Mouse (Mus musculus): ENCODE measurements around the gene Tmem109. TPM values are rescaled to one million over a fixed set of nuclear protein-coding genes. Genes with fewer than 3 reads are reported as not detected.

The Tmem109 gene
- polyA plus RNA-seq, 1 experiment, result 40.3 TPM

- TF ChIP-seq POLR2A (IDR thresholded peaks at IDR 0.05; ENCODE audit: control insufficient read depth, low read depth, low read length) (no peak), CTCF (IDR thresholded peaks at IDR 0.05; ENCODE audit: control insufficient read depth, insufficient read depth, insufficient replicate concordance, low read depth, low read length) (no peak)
- Histone ChIP-seq H3K27me3 (ENCODE audit: control insufficient read depth, insufficient read depth, low read length) (no peaks in the 10 kb centered on the region), H3K36me3 (ENCODE audit: control insufficient read depth, insufficient read depth, low read length) (no peaks in the 10 kb centered on the region), H3K4me3 (ENCODE audit: control insufficient read depth, low read depth, low read length) (no peak overlapping the region), H3K4me1 (ENCODE audit: control insufficient read depth, insufficient read depth, low read length) (peaks cover 5% of the 10 kb centered on the region), H3K27ac (ENCODE audit: control insufficient read depth, insufficient read depth, low read depth, low read length) (no peak overlapping the region)
Measured at GRCm38 (mm10) chr19:10918321-10918991, 36.7 kb upstream of the Tmem109 start.

GRCm38 (mm10) chr19:10916506-10916905 is 34.7 kb upstream of the Tmem109 start:
- Histone ChIP-seq H3K4me3 (ENCODE audit: control insufficient read depth, low read depth, low read length) (no peak overlapping the region), H3K27ac (ENCODE audit: control insufficient read depth, insufficient read depth, low read depth, low read length) (no peak overlapping the region), H3K36me3 (ENCODE audit: control insufficient read depth, insufficient read depth, low read length) (no peaks in the 10 kb centered on the region), H3K27me3 (ENCODE audit: control insufficient read depth, insufficient read depth, low read length) (no peaks in the 10 kb centered on the region), H3K4me1 (ENCODE audit: control insufficient read depth, insufficient read depth, low read length) (peaks cover 5% of the 10 kb centered on the region)
- TF ChIP-seq CTCF (IDR thresholded peaks at IDR 0.05; ENCODE audit: control insufficient read depth, insufficient read depth, insufficient replicate concordance, low read depth, low read length) (no peak), POLR2A (IDR thresholded peaks at IDR 0.05; ENCODE audit: control insufficient read depth, low read depth, low read length) (no peak)

- TF ChIP-seq POLR2A (IDR thresholded peaks at IDR 0.05; ENCODE audit: control insufficient read depth, low read depth, low read length) (no peak), CTCF (IDR thresholded peaks at IDR 0.05; ENCODE audit: control insufficient read depth, insufficient read depth, insufficient replicate concordance, low read depth, low read length) (no peak)
- H3K27me3 ChIP-seq (ENCODE audit: control insufficient read depth, insufficient read depth, low read length), result no peaks in the 10 kb centered on the region
- H3K4me3 ChIP-seq (ENCODE audit: control insufficient read depth, low read depth, low read length), result no peak overlapping the region
- H3K4me1 ChIP-seq (ENCODE audit: control insufficient read depth, insufficient read depth, low read length), result peaks cover 5% of the 10 kb centered on the region
- H3K36me3 ChIP-seq (ENCODE audit: control insufficient read depth, insufficient read depth, low read length), result no peaks in the 10 kb centered on the region
- no peak overlapping the region for H3K27ac ChIP-seq (ENCODE audit: control insufficient read depth, insufficient read depth, low read depth, low read length)
Measured at GRCm38 (mm10) chr19:10914870-10915269, 33.1 kb upstream of the Tmem109 start.

GRCm38 (mm10) chr19:10914291-10914690 is 32.5 kb upstream of the Tmem109 start:
- TF ChIP-seq POLR2A (IDR thresholded peaks at IDR 0.05; ENCODE audit: control insufficient read depth, low read depth, low read length), result no peak
- TF ChIP-seq CTCF (IDR thresholded peaks at IDR 0.05; ENCODE audit: control insufficient read depth, insufficient read depth, insufficient replicate concordance, low read depth, low read length), result no peak
- H3K27me3 ChIP-seq (ENCODE audit: control insufficient read depth, insufficient read depth, low read length), result no peaks in the 10 kb centered on the region
- H3K4me3 ChIP-seq (ENCODE audit: control insufficient read depth, low read depth, low read length), result no peak overlapping the region

GRCm38 (mm10) chr19:10909087-10909721 is 27.4 kb upstream of the Tmem109 start:
- peaks cover 3% of the 10 kb centered on the region for H3K36me3 ChIP-seq (ENCODE audit: control insufficient read depth, insufficient read depth, low read length)
- H3K27ac ChIP-seq (ENCODE audit: control insufficient read depth, insufficient read depth, low read depth, low read length), result no peak overlapping the region

More at GRCm38 (mm10) chr19:10914291-10914690, 32.5 kb upstream of the Tmem109 start:
- H3K4me1 ChIP-seq (ENCODE audit: control insufficient read depth, insufficient read depth, low read length), result peaks cover 8% of the 10 kb centered on the region
- no peak overlapping the region for H3K27ac ChIP-seq (ENCODE audit: control insufficient read depth, insufficient read depth, low read depth, low read length)
- H3K36me3 ChIP-seq (ENCODE audit: control insufficient read depth, insufficient read depth, low read length), result no peaks in the 10 kb centered on the region

GRCm38 (mm10) chr19:10907891-10908290 is 26.1 kb upstream of the Tmem109 start:
- peak; percentile 38; the same call in 1 of the 2 replicates for TF ChIP-seq CTCF (IDR thresholded peaks at IDR 0.05; ENCODE audit: control insufficient read depth, insufficient read depth, insufficient replicate concordance, low read depth, low read length)
- TF ChIP-seq POLR2A (IDR thresholded peaks at IDR 0.05; ENCODE audit: control insufficient read depth, low read depth, low read length), result no peak
- peaks cover 5% of the 10 kb centered on the region for H3K4me1 ChIP-seq (ENCODE audit: control insufficient read depth, insufficient read depth, low read length)
- H3K27me3 ChIP-seq (ENCODE audit: control insufficient read depth, insufficient read depth, low read length), result no peaks in the 10 kb centered on the region
- H3K27ac ChIP-seq (ENCODE audit: control insufficient read depth, insufficient read depth, low read depth, low read length), result no peak overlapping the region
- H3K36me3 ChIP-seq (ENCODE audit: control insufficient read depth, insufficient read depth, low read length), result peaks cover 3% of the 10 kb centered on the region
- no peak overlapping the region for H3K4me3 ChIP-seq (ENCODE audit: control insufficient read depth, low read depth, low read length)

More at GRCm38 (mm10) chr19:10909087-10909721, 27.4 kb upstream of the Tmem109 start:
- Histone ChIP-seq H3K4me3 (ENCODE audit: control insufficient read depth, low read depth, low read length) (no peak overlapping the region), H3K4me1 (ENCODE audit: control insufficient read depth, insufficient read depth, low read length) (peaks cover 5% of the 10 kb centered on the region), H3K27me3 (ENCODE audit: control insufficient read depth, insufficient read depth, low read length) (no peaks in the 10 kb centered on the region)
- TF ChIP-seq POLR2A (IDR thresholded peaks at IDR 0.05; ENCODE audit: control insufficient read depth, low read depth, low read length) (no peak), CTCF (IDR thresholded peaks at IDR 0.05; ENCODE audit: control insufficient read depth, insufficient read depth, insufficient replicate concordance, low read depth, low read length) (no peak)

GRCm38 (mm10) chr19:10905728-10906000 is 23.9 kb upstream of the Tmem109 start:
- Histone ChIP-seq H3K4me3 (ENCODE audit: control insufficient read depth, low read depth, low read length) (no peak overlapping the region), H3K27ac (ENCODE audit: control insufficient read depth, insufficient read depth, low read depth, low read length) (peak overlapping the region; percentile 43), H3K27me3 (ENCODE audit: control insufficient read depth, insufficient read depth, low read length) (no peaks in the 10 kb centered on the region), H3K36me3 (ENCODE audit: control insufficient read depth, insufficient read depth, low read length) (peaks cover 7% of the 10 kb centered on the region), H3K4me1 (ENCODE audit: control insufficient read depth, insufficient read depth, low read length) (peaks cover 5% of the 10 kb centered on the region)
- TF ChIP-seq POLR2A (IDR thresholded peaks at IDR 0.05; ENCODE audit: control insufficient read depth, low read depth, low read length), result no peak
- TF ChIP-seq CTCF (IDR thresholded peaks at IDR 0.05; ENCODE audit: control insufficient read depth, insufficient read depth, insufficient replicate concordance, low read depth, low read length), result no peak

All from testis, adult 2 months (tissue).